Mouse (Mus musculus) kidney, embryonic 16.5 days (tissue): ENCODE data around the gene Havcr2. TPM values are rescaled to one million over a fixed set of nuclear protein-coding genes. Genes with fewer than 3 reads are reported as not detected.
"Not testable (repeated sequence)": the region's sequence is repeated elsewhere in the genome, so short reads cannot be mapped to it uniquely, and the experiment has no call there.

ENCODE experiments used
- ATAC-seq: fragments of 200-750 bp; cut with Nextera tagmentation; 2 replicates; pipeline ENCODE4 v1.8.0; 2017; ENCODE audit warnings: moderate TSS enrichment; ENCODE audit not compliant: low FRiP score, low TSS enrichment
- H3K27ac ChIP-seq: fragments of 300-500 bp; sonication (generic); 2 replicates; pipeline ENCODE4 v1.5.1; 2014; ENCODE audit warnings: low read length
- H3K27me3 ChIP-seq: fragments of 300-500 bp; sonication (generic); 2 replicates; pipeline ENCODE4 v1.6.1; 2014; ENCODE audit warnings: low read length, control low read depth, mixed read lengths; ENCODE audit not compliant: insufficient read depth
- H3K36me3 ChIP-seq: fragments of 300-500 bp; sonication (generic); 2 replicates; pipeline ENCODE4 v1.6.1; 2014; ENCODE audit warnings: low read length, control low read depth, mixed read lengths; ENCODE audit not compliant: insufficient read depth
- H3K4me1 ChIP-seq: fragments of 300-500 bp; sonication (generic); 2 replicates; pipeline ENCODE4 v1.6.1; 2014; ENCODE audit warnings: low read length, control low read depth, mixed read lengths; ENCODE audit not compliant: insufficient read depth
- H3K4me2 ChIP-seq: fragments of 300-500 bp; sonication (generic); replicated peaks from 2 replicates; pipeline ENCODE4 v1.6.1; 2014; ENCODE audit warnings: low read depth, low read length
- H3K4me3 ChIP-seq: fragments of 300-500 bp; sonication (generic); 2 replicates; pipeline ENCODE4 v1.5.1; 2014; ENCODE audit warnings: mild to moderate bottlenecking, low read length
- H3K9ac ChIP-seq: fragments of 300-500 bp; sonication (generic); replicated peaks from 2 replicates; pipeline ENCODE4 v1.6.1; 2014; ENCODE audit warnings: low read length
- H3K9me3 ChIP-seq: fragments of 300-500 bp; sonication (generic); 2 replicates; pipeline ENCODE4 v1.6.1; 2016; ENCODE audit warnings: low read length, control low read depth
- WGBS: fragments of 180-500 bp; shearing (Covaris S2); extraction: QIAGEN DNeasy Blood & Tissue Kit; methylation state at CpG from one replicate; pipeline ENCODE4 v1.1.7; 2014; 5-methylcytosine and 5-hydroxymethylcytosine counted together
- polyA plus RNA-seq: library from polyadenylated mRNA; unstranded; fragments of >200 nt; fragmentation: Nextera tagmentation; extraction: Ambion mirVana; gene quantifications from 2 replicates; pipeline ENCODE4 v1.2.1, GENCODE M21; 2015

Havcr2 gene
- polyA plus RNA-seq: 0.09 and 0.21 TPM in 2 replicates

DNA sequence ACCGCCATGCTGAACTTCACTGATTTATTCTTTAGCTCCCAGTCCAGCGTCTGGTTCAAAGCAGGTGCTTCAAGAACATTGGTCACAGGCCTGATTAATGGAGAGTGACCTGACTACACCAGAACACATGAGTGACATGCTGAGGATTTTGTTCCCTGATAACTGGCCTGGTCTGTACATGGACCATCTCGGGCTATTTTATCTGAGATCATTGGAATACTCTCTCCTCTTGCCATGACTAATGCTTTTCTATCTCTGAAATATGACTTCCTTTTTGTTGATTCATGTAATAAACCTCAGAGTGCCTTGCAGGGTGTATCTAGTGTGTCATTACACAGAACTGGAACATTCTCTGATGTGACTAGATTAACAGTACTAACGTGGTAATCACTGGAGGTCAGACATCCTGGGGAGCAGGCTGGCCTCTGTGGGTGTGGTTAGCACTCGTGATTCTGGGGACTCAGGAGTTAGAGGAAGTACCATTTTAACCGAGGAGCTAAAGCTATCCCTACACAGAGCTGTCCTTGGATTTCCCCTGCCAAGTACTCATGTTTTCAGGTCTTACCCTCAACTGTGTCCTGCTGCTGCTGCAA lies at the start of gene Havcr2:
TSS of gene Havcr2 (plus strand) at position 483 of the 593 bp plus-strand sequence.
- H3K4me2 ChIP-seq: no peak within 1 kb of the TSS
- H3K9me3 ChIP-seq: no peaks in the 10 kb centered on the region
- no peaks in the 10 kb centered on the region for H3K4me1 ChIP-seq
- no peak within 1 kb of the TSS for H3K9ac ChIP-seq
- no peak within 1 kb of the TSS for H3K27ac ChIP-seq
- ATAC-seq: no peak
- no peaks in the 10 kb centered on the region for H3K36me3 ChIP-seq
- H3K27me3 ChIP-seq: no peaks in the 10 kb centered on the region
- 69% methylated on average over 6 of the region's 6 CpGs for WGBS
- no peak within 1 kb of the TSS for H3K4me3 ChIP-seq

DNA sequence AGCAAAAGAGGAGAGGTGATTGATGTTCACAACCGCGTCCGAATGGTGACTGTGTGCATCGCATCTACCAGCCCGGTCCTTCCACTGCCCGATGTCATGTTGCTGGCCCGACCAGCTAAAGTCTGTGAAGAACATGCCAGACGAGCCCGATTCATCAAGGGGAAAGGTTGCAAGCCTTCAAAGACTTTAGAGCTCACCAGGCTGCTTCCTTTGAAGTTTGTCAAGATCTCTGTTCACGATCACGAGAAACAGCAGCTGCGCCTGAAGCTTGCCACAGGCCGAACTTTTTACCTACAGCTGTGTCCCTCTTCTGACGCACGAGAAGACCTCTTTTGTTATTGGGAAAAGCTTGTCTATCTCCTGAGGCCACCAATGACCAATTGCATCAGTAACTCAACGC lies 49.7 kb upstream of the Havcr2 start:
- no peak for ATAC-seq
- 82% methylated on average over 16 of the region's 16 CpGs for WGBS
- Histone ChIP-seq H3K4me2 (no peak overlapping the region), H3K9me3 (no peaks in the 10 kb centered on the region), H3K4me1 (peaks cover 7% of the 10 kb centered on the region; the same call in 1 of the 2 replicates), H3K27ac (no peak overlapping the region), H3K27me3 (no peaks in the 10 kb centered on the region), H3K36me3 (no peaks in the 10 kb centered on the region), H3K9ac (no peak overlapping the region), H3K4me3 (no peak overlapping the region)

- 48% methylated on average over 10 of the region's 10 CpGs for WGBS
Observed at GRCm38 (mm10) chr11:46406721-46407120, 48.0 kb upstream of the Havcr2 start.

DNA sequence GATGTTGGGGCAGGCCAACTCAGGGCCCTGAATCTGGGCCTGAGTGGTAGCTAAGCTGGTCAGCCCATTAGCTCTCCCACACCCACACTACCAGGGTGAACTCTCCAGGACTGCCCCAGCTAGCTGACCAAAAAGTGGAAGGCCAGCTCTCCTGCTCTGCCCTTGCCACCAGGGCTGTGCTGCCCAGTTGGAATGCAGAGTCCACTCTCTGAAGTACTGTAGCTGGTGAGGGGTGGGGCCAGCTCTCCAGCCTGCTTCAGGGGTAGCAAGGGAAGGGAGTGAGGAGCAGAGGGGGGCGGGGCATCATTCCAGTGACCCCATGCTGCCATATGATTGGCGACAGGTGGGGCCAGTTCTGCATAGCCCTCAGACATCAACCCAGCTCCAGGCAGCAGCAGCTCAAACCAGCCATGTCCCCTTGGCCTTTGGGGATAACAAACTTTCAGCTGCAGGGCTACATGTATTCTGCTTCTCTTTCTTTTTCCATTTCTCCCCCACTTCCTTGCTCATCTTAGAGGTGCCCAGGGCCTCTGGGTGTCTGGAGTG lies 44.6 kb upstream of the Havcr2 start:
- Histone ChIP-seq H3K4me2 (no peak overlapping the region), H3K4me3 (no peak overlapping the region), H3K9me3 (no peaks in the 10 kb centered on the region), H3K27me3 (no peaks in the 10 kb centered on the region), H3K9ac (no peak overlapping the region), H3K36me3 (no peaks in the 10 kb centered on the region), H3K27ac (no peak overlapping the region), H3K4me1 (no peaks in the 10 kb centered on the region)
- 0 out of 2 replicates have a peak, but pooled peaks have one; percentile 27 for ATAC-seq
- WGBS: 50% methylated on average over 2 of the region's 2 CpGs

More at GRCm38 (mm10) chr11:46406721-46407120, 48.0 kb upstream of the Havcr2 start:
- Histone ChIP-seq H3K4me3 (no peak overlapping the region), H3K27ac (no peak overlapping the region), H3K9ac (no peak overlapping the region), H3K9me3 (no peaks in the 10 kb centered on the region), H3K4me1 (no peaks in the 10 kb centered on the region), H3K27me3 (no peaks in the 10 kb centered on the region), H3K36me3 (no peaks in the 10 kb centered on the region), H3K4me2 (no peak overlapping the region)
- ATAC-seq: no peak

GRCm38 (mm10) chr11:46418438-46418837 lies 36.3 kb upstream of the Havcr2 start:
- H3K27ac ChIP-seq: no peak overlapping the region
- 43% methylated on average over 1 of the region's 1 CpGs for WGBS
- H3K4me3 ChIP-seq: no peak overlapping the region
- H3K4me2 ChIP-seq: no peak overlapping the region
- ATAC-seq: no peak
- no peak overlapping the region for H3K9ac ChIP-seq
- H3K4me1 ChIP-seq: no peaks in the 10 kb centered on the region
- H3K36me3 ChIP-seq: no peaks in the 10 kb centered on the region
- H3K27me3 ChIP-seq: no peaks in the 10 kb centered on the region
- H3K9me3 ChIP-seq: no peaks in the 10 kb centered on the region

GRCm38 (mm10) chr11:46418860-46419259 lies 35.9 kb upstream of the Havcr2 start:
- H3K9ac ChIP-seq: no peak overlapping the region
- no peaks in the 10 kb centered on the region for H3K36me3 ChIP-seq
- no peak overlapping the region for H3K4me2 ChIP-seq
- no peaks in the 10 kb centered on the region for H3K9me3 ChIP-seq
- WGBS: 63% methylated on average over 5 of the region's 5 CpGs
- H3K4me1 ChIP-seq: no peaks in the 10 kb centered on the region
- no peak for ATAC-seq
- H3K27ac ChIP-seq: no peak overlapping the region
- no peak overlapping the region for H3K4me3 ChIP-seq
- no peaks in the 10 kb centered on the region for H3K27me3 ChIP-seq

GRCm38 (mm10) chr11:46421086-46421888 lies 33.4 kb upstream of the Havcr2 start:
- 78% methylated on average over 8 of the region's 8 CpGs for WGBS
- ATAC-seq: no peak
- Histone ChIP-seq H3K27ac (no peak overlapping the region), H3K4me2 (no peak overlapping the region), H3K9ac (no peak overlapping the region), H3K9me3 (no peaks in the 10 kb centered on the region), H3K27me3 (no peaks in the 10 kb centered on the region), H3K36me3 (no peaks in the 10 kb centered on the region), H3K4me3 (no peak overlapping the region), H3K4me1 (no peaks in the 10 kb centered on the region)

GRCm38 (mm10) chr11:46428131-46428530 lies 26.6 kb upstream of the Havcr2 start:
- not testable (repeated sequence) for ATAC-seq, H3K27ac ChIP-seq, H3K9me3 ChIP-seq, H3K36me3 ChIP-seq, H3K4me2 ChIP-seq, H3K4me3 ChIP-seq, H3K9ac ChIP-seq, H3K4me1 ChIP-seq, H3K27me3 ChIP-seq
- 42% methylated on average over 4 of the region's 4 CpGs for WGBS

GRCm38 (mm10) chr11:46430123-46430522 lies 24.6 kb upstream of the Havcr2 start:
- WGBS: 96% methylated on average over 2 of the region's 2 CpGs
- Histone ChIP-seq H3K4me3 (no peak overlapping the region), H3K4me2 (no peak overlapping the region), H3K27ac (no peak overlapping the region), H3K36me3 (no peaks in the 10 kb centered on the region), H3K9ac (no peak overlapping the region), H3K4me1 (no peaks in the 10 kb centered on the region), H3K27me3 (no peaks in the 10 kb centered on the region), H3K9me3 (no peaks in the 10 kb centered on the region)
- no peak for ATAC-seq

- Histone ChIP-seq H3K4me3 (no peak overlapping the region), H3K9ac (no peak overlapping the region), H3K36me3 (no peaks in the 10 kb centered on the region), H3K4me1 (peaks cover 2% of the 10 kb centered on the region), H3K27me3 (no peaks in the 10 kb centered on the region), H3K9me3 (no peaks in the 10 kb centered on the region), H3K4me2 (no peak overlapping the region), H3K27ac (no peak overlapping the region)
- WGBS: 14% methylated on average over 3 of the region's 3 CpGs
- peak; percentile 84 for ATAC-seq
Observed at GRCm38 (mm10) chr11:46431129-46431528, 23.6 kb upstream of the Havcr2 start.
